Mouse (Mus musculus): ENCODE data around the gene Stac3.

- no peak for TF ChIP-seq CTCF (IDR thresholded peaks at IDR 0.05; ENCODE audit: low read depth, low read length)
- no peak for TF ChIP-seq EP300 (IDR thresholded peaks at IDR 0.05; ENCODE audit: insufficient read depth, low read depth, low read length)
- TF ChIP-seq POLR2A (IDR thresholded peaks at IDR 0.05; ENCODE audit: insufficient read depth, low read length) = no peak
Measured at GRCm38 (mm10) chr10:127477301-127477700, 24.2 kb upstream of the Stac3 start.
